Mouse (Mus musculus): ENCODE results near the gene Dnpep.

The Dnpep gene

GRCm38 (mm10) chr1:75327461-75327860 lies 9.7 kb upstream of the Dnpep start:
- no peak for DNase-seq (ENCODE audit: low read depth, low spot score)

GRCm38 (mm10) chr1:75319166-75319565 lies 1.4 kb upstream of the Dnpep start:
- no peak for DNase-seq (ENCODE audit: low read depth, low spot score)

- no peak for DNase-seq (ENCODE audit: low read depth, low spot score)
Measured at GRCm38 (mm10) chr1:75318736-75319135, 946 bp upstream of the Dnpep start.

GRCm38 (mm10) chr1:75318301-75318700 lies 511 bp upstream of the Dnpep start:
- no peak for DNase-seq (ENCODE audit: low read depth, low spot score)

- DNase-seq (ENCODE audit: low read depth, low spot score) = no peak
Measured at GRCm38 (mm10) chr1:75316861-75317240, 939 bp downstream of the Dnpep start.

GRCm38 (mm10) chr1:75315456-75316365 lies 2.1 kb downstream of the Dnpep start:
- DNase-seq (ENCODE audit: low read depth, low spot score) = peak; percentile 4

- no peak for DNase-seq (ENCODE audit: low read depth, low spot score)
Measured at GRCm38 (mm10) chr1:75315011-75315410, 2.8 kb downstream of the Dnpep start.

GRCm38 (mm10) chr1:75311694-75312093 lies 6.1 kb downstream of the Dnpep start:
- no peak for DNase-seq (ENCODE audit: low read depth, low spot score)

GRCm38 (mm10) chr1:75304662-75305061 lies 13.1 kb downstream of the Dnpep start:
- no peak for DNase-seq (ENCODE audit: low read depth, low spot score)

- no peak for DNase-seq (ENCODE audit: low read depth, low spot score)
Measured at GRCm38 (mm10) chr1:75294294-75294693, 23.5 kb downstream of the Dnpep start.

GRCm38 (mm10) chr1:75293331-75293701 lies 24.5 kb downstream of the Dnpep start:
- DNase-seq (ENCODE audit: low read depth, low spot score) = no peak

- no peak for DNase-seq (ENCODE audit: low read depth, low spot score)
Measured at GRCm38 (mm10) chr1:75292476-75293330, 25.1 kb downstream of the Dnpep start.

- no peak for DNase-seq (ENCODE audit: low read depth, low spot score)
Measured at GRCm38 (mm10) chr1:75291321-75291720, 26.5 kb downstream of the Dnpep start.

GRCm38 (mm10) chr1:75290582-75290981 lies 27.2 kb downstream of the Dnpep start:
- DNase-seq (ENCODE audit: low read depth, low spot score) = peak; percentile 25

GRCm38 (mm10) chr1:75289888-75290431 lies 27.8 kb downstream of the Dnpep start:
- no peak for DNase-seq (ENCODE audit: low read depth, low spot score)

- DNase-seq (ENCODE audit: low read depth, low spot score) = no peak
Measured at GRCm38 (mm10) chr1:75289376-75289775, 28.4 kb downstream of the Dnpep start.

- no peak for DNase-seq (ENCODE audit: low read depth, low spot score)
Measured at GRCm38 (mm10) chr1:75284911-75285310, 32.9 kb downstream of the Dnpep start.

GRCm38 (mm10) chr1:75283017-75283416 lies 34.8 kb downstream of the Dnpep start:
- peak; percentile 5 for DNase-seq (ENCODE audit: low read depth, low spot score)

- no peak for DNase-seq (ENCODE audit: low read depth, low spot score)
Measured at GRCm38 (mm10) chr1:75278228-75278627, 39.6 kb downstream of the Dnpep start, which contains the start of gene Resp18. Gene Resp18 (minus strand): TSS chr1:75278415.

GRCm38 (mm10) chr1:75277195-75278188 lies 40.3 kb downstream of the Dnpep start:
- peak; percentile 25 for DNase-seq (ENCODE audit: low read depth, low spot score)

Measured in A20 (cell line).